Mouse (Mus musculus) CD8-positive naive resting alpha-beta T cell, adult 2 months (primary cell): Measurements from ENCODE around the gene Prkca.

ENCODE experiments used
- DNase-seq, 2 experiments: peaks; one replicate each; pipeline ENCODE4 v3.0.0; 2022; ENCODE audit warnings: low read depth in 2 of 2, low spot score in 2 of 2

The Prkca gene

GRCm38 (mm10) chr11:108343789-108344462 is at the start of gene Prkca:
Gene Prkca (minus strand): TSS chr11:108343928.
- peak; percentile 83 for DNase-seq

- no peak for DNase-seq
Observed at GRCm38 (mm10) chr11:108385666-108386024, 41.9 kb upstream of the Prkca start.

- no peak for DNase-seq
Observed at GRCm38 (mm10) chr11:108384920-108385665, 41.4 kb upstream of the Prkca start.

GRCm38 (mm10) chr11:108382664-108383063 is 38.9 kb upstream of the Prkca start:
- no peak for DNase-seq

- DNase-seq: no peak
Observed at GRCm38 (mm10) chr11:108378363-108378751, 34.6 kb upstream of the Prkca start.

- peak; percentile 57 to 75 for DNase-seq
Observed at GRCm38 (mm10) chr11:108377680-108378362, 34.1 kb upstream of the Prkca start.

GRCm38 (mm10) chr11:108376815-108377214 is 33.1 kb upstream of the Prkca start:
- DNase-seq: no peak

GRCm38 (mm10) chr11:108367046-108367445 is 23.3 kb upstream of the Prkca start:
- DNase-seq: no peak

GRCm38 (mm10) chr11:108365600-108365999 is 21.9 kb upstream of the Prkca start:
- DNase-seq: no peak

GRCm38 (mm10) chr11:108364945-108365589 is 21.3 kb upstream of the Prkca start:
- no peak for DNase-seq

GRCm38 (mm10) chr11:108363991-108364390 is 20.3 kb upstream of the Prkca start:
- no peak for DNase-seq

GRCm38 (mm10) chr11:108362965-108363364 is 19.2 kb upstream of the Prkca start:
- no peak for DNase-seq

GRCm38 (mm10) chr11:108360983-108361382 is 17.3 kb upstream of the Prkca start:
- DNase-seq: no peak

- DNase-seq: no peak
Observed at GRCm38 (mm10) chr11:108358911-108359310, 15.2 kb upstream of the Prkca start.

- no peak for DNase-seq
Observed at GRCm38 (mm10) chr11:108356020-108356419, 12.3 kb upstream of the Prkca start.

GRCm38 (mm10) chr11:108352842-108353388 is 9.2 kb upstream of the Prkca start:
- no peak for DNase-seq

- DNase-seq: no peak
Observed at GRCm38 (mm10) chr11:108350799-108351198, 7.1 kb upstream of the Prkca start.

- DNase-seq: no peak
Observed at GRCm38 (mm10) chr11:108345321-108345720, 1.6 kb upstream of the Prkca start.

GRCm38 (mm10) chr11:108344759-108345158 is 1.0 kb upstream of the Prkca start:
- DNase-seq: no peak

- peak; percentile 44 to 56 for DNase-seq
Observed at GRCm38 (mm10) chr11:108342781-108343768, 653 bp downstream of the Prkca start, which contains the start of gene Apoh. Gene Apoh (plus strand): TSS chr11:108343354.
